Mouse (Mus musculus) midbrain, postnatal 0 days (tissue): ENCODE results near the gene Epop. TPM values are rescaled to one million over a fixed set of nuclear protein-coding genes. Genes with fewer than 3 reads are reported as not detected.
A peak's percentile ranks its signal among the peaks of the same experiment; 100 is the strongest.

ENCODE experiments used
- ATAC-seq: fragments of 200-750 bp; cut with Nextera tagmentation; 2 replicates; pipeline ENCODE4 v1.8.0; 2017; ENCODE audit warnings: moderate number of reproducible peaks, mild to moderate bottlenecking, moderate TSS enrichment, moderate library complexity; ENCODE audit not compliant: low FRiP score
- DNase-seq: peaks from one replicate; pipeline ENCODE4 v3.0.0-alpha.2; 2015; ENCODE audit warnings: low spot score
- H3K27ac ChIP-seq: fragments of 300-500 bp; sonication (generic); 2 replicates; pipeline ENCODE4 v1.5.1; 2014; ENCODE audit warnings: low read depth, mild to moderate bottlenecking, low read length, mixed read lengths
- H3K27me3 ChIP-seq: fragments of 300-500 bp; sonication (generic); 2 replicates; pipeline ENCODE4 v1.6.1; 2014; ENCODE audit warnings: low read length, control low read depth, mixed read lengths; ENCODE audit not compliant: insufficient read depth
- H3K36me3 ChIP-seq: fragments of 300-500 bp; sonication (generic); 2 replicates; pipeline ENCODE4 v1.6.1; 2014; ENCODE audit warnings: low read length, control low read depth, mixed read lengths; ENCODE audit not compliant: insufficient read depth
- H3K4me1 ChIP-seq: fragments of 300-500 bp; sonication (generic); 2 replicates; pipeline ENCODE4 v1.6.1; 2014; ENCODE audit warnings: mild to moderate bottlenecking, control low read depth, antibody characterized with exemption, low read length, mixed read lengths; ENCODE audit not compliant: insufficient read depth
- H3K4me2 ChIP-seq: fragments of 300-500 bp; sonication (generic); 2 replicates; pipeline ENCODE4 v1.6.1; 2014; ENCODE audit warnings: low read depth, mild to moderate bottlenecking, low read length, mixed read lengths; ENCODE audit not compliant: poor library complexity, severe bottlenecking
- H3K4me3 ChIP-seq: fragments of 300-500 bp; sonication (generic); 2 replicates; pipeline ENCODE4 v1.5.1; 2014; ENCODE audit warnings: low read depth, mild to moderate bottlenecking, low read length, moderate library complexity
- H3K9ac ChIP-seq: fragments of 300-500 bp; sonication (generic); replicated peaks from 2 replicates; pipeline ENCODE4 v1.6.1; 2014; ENCODE audit warnings: mild to moderate bottlenecking, low read length, moderate library complexity, mixed read lengths; ENCODE audit not compliant: poor library complexity, severe bottlenecking
- H3K9me3 ChIP-seq: fragments of 300-500 bp; sonication (generic); 2 replicates; pipeline ENCODE4 v1.6.1; 2016; ENCODE audit warnings: low read length, control low read depth
- CTCF ChIP-seq: IDR thresholded peaks from 2 replicates; pipeline ENCODE4 v1.5.1; 2016; ENCODE audit warnings: antibody characterized with exemption, mild to moderate bottlenecking
- WGBS: fragments of 180-500 bp; shearing (Covaris S2); extraction: QIAGEN DNeasy Blood & Tissue Kit; methylation state at CpG from one replicate; pipeline ENCODE4 v1.1.7; 2014; 5-methylcytosine and 5-hydroxymethylcytosine counted together
- polyA plus RNA-seq: library from polyadenylated mRNA; unstranded; fragments of >200 nt; fragmentation: Nextera tagmentation; extraction: Ambion mirVana; gene quantifications from 2 replicates; pipeline ENCODE4 v1.2.1, GENCODE M21; 2015
- total RNA-seq: library from RNA; depleted of rRNA; stranded (reverse); fragments of >200 nt; gene quantifications from 2 replicates; pipeline ENCODE4 v1.2.3, GENCODE M21; 2014

Epop gene
- total and polyA plus RNA-seq, 2 experiments from 2014 or later: 1.5 to 8.4 TPM

DNA sequence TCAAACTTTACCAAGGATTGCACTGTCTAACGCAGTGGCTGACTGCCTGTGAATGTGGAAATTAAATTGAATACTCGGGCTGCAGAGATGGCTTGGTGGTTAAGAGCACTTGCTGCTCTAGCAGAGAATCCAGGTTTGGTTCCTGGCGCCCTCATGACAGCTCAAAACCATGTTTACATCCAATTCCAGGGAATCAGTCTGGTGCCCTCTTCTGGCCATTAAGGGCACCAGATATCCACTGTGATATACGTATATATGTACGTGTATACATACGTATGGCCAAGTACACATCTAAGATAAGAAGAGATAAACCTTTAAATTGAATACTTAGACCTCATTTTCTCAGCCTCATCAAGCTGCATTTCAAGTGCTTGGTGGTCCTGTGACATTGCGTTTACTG is 36.7 kb upstream of the Epop start:
- Histone ChIP-seq H3K4me2 (no peak overlapping the region), H3K27me3 (peaks cover 7% of the 10 kb centered on the region; the same call in 1 of the 2 replicates), H3K9me3 (no peaks in the 10 kb centered on the region), H3K27ac (no peak overlapping the region), H3K9ac (no peak overlapping the region), H3K4me1 (peaks cover 3% of the 10 kb centered on the region; the same call in 1 of the 2 replicates), H3K4me3 (no peak overlapping the region), H3K36me3 (peaks cover 20% of the 10 kb centered on the region)
- DNase-seq (no peak), ATAC-seq (no peak)
- WGBS: 94% methylated on average over 7 of the region's 7 CpGs
- TF ChIP-seq CTCF: peak; percentile 62

- Histone ChIP-seq H3K9ac (no peak overlapping the region), H3K9me3 (no peaks in the 10 kb centered on the region), H3K4me1 (peaks cover 7% of the 10 kb centered on the region; the same call in 1 of the 2 replicates), H3K4me3 (no peak overlapping the region), H3K36me3 (peaks cover 13% of the 10 kb centered on the region), H3K27ac (no peak overlapping the region), H3K27me3 (peaks cover 7% of the 10 kb centered on the region; the same call in 1 of the 2 replicates), H3K4me2 (0 out of 2 replicates have a peak overlapping the region, but pooled peaks have one; percentile 1)
- DNase-seq (no peak), ATAC-seq (no peak)
- TF ChIP-seq CTCF: no peak
- 80% methylated on average over 13 of the region's 13 CpGs for WGBS
Measured at GRCm38 (mm10) chr11:97665431-97665830, 35.9 kb upstream of the Epop start.

DNA sequence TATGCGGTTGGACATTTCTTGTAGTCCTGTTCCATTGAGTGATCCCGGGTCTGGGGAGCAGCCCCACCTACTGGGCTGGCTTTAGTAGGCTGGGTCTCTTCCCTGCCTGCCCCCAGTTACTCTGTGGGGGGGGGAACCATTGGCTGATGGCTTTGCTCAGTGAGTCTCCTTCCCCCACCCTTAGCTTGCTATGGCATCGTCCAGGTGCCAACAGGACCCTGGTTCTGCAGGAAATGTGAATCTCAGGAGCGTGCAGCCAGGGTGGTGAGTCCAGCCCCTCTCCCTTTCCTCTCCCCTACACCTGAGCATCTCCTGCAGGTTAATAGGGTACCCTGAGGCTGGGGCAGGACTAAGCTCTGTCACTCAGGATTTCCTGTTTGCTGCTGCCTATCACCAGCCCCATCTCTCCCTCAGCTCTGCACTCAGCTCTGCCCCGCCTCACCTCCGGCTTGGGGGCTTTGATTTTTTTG is 35.3 kb upstream of the Epop start:
- TF ChIP-seq CTCF: peak; percentile 33
- DNase-seq (no peak), ATAC-seq (no peak)
- Histone ChIP-seq H3K4me3 (peak overlapping the region; percentile 82), H3K27ac (no peak overlapping the region), H3K9me3 (no peaks in the 10 kb centered on the region), H3K4me1 (peaks cover 7% of the 10 kb centered on the region; the same call in 1 of the 2 replicates), H3K36me3 (peaks cover 7% of the 10 kb centered on the region), H3K9ac (0 out of 2 replicates have a peak overlapping the region, but pooled peaks have one; percentile 79), H3K27me3 (peaks cover 7% of the 10 kb centered on the region; the same call in 1 of the 2 replicates), H3K4me2 (peak overlapping the region; percentile 84)
- 24% methylated on average over 6 of the region's 6 CpGs for WGBS

- no peak for ATAC-seq
Measured at GRCm38 (mm10) chr11:97664339-97664665, 34.8 kb upstream of the Epop start.

GRCm38 (mm10) chr11:97663528-97664338 is 34.2 kb upstream of the Epop start:
- DNase-seq: peak; percentile 43
- no peak for ATAC-seq
- peak overlapping the region; percentile 82 for H3K4me3 ChIP-seq
- H3K9ac ChIP-seq: peak overlapping the region; percentile 79
- H3K27me3 ChIP-seq: peaks cover 7% of the 10 kb centered on the region; the same call in 1 of the 2 replicates
- peak overlapping the region; percentile 84 for H3K4me2 ChIP-seq
- TF ChIP-seq CTCF: no peak
- peaks cover 7% of the 10 kb centered on the region for H3K36me3 ChIP-seq
- peaks cover 7% of the 10 kb centered on the region; the same call in 1 of the 2 replicates for H3K4me1 ChIP-seq
- WGBS: 0% methylated on average over 25 of the region's 57 CpGs
- H3K27ac ChIP-seq: peak overlapping the region; percentile 55
- no peaks in the 10 kb centered on the region for H3K9me3 ChIP-seq

More at GRCm38 (mm10) chr11:97664339-97664665, 34.8 kb upstream of the Epop start:
- Histone ChIP-seq H3K4me2 (peak overlapping the region; percentile 84), H3K4me3 (peak overlapping the region; percentile 82), H3K9me3 (no peaks in the 10 kb centered on the region), H3K36me3 (peaks cover 7% of the 10 kb centered on the region), H3K9ac (peak overlapping the region; percentile 79), H3K27ac (no peak overlapping the region), H3K27me3 (peaks cover 7% of the 10 kb centered on the region; the same call in 1 of the 2 replicates), H3K4me1 (peaks cover 7% of the 10 kb centered on the region; the same call in 1 of the 2 replicates)
- no peak for DNase-seq
- 1% methylated on average over 6 of the region's 8 CpGs for WGBS
- TF ChIP-seq CTCF: no peak
